Mouse (Mus musculus): ENCODE data around the gene Cd300ld3. TPM values are rescaled to one million over a fixed set of nuclear protein-coding genes. Genes with fewer than 3 reads are reported as not detected.
A peak's percentile ranks its signal among the peaks of the same experiment; 100 is the strongest.

Cd300ld3 gene
- total and polyA plus RNA-seq, 2 experiments from 2014 or later: 0.82 TPM; not detected in 1

DNA sequence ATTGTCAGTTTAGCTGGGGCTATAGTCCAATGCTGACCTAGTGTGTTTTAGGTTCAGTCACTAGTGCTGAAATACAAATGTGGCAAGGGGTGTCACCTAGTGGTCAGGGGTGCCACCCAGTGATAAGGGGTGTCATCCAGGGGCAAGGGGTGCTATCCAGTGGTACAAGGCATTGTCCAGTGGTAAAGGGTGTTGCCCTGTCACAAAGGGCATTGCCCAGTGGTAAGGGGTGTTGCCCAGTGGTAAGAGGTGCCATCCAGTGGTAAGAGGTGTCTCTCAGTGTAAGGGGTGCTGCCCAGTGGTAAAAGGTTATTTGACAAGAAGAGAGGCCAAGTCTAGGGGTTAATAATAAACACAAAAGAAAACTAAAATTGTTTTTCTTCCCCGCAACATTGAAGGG, 29.2 kb upstream of the Cd300ld3 start:
- DNase-seq (ENCODE audit: low spot score): no peak
- 93% methylated on average over 1 of the region's 1 CpGs for WGBS
- Histone ChIP-seq H3K9ac (replicated peaks; ENCODE audit: low read length, poor library complexity, severe bottlenecking) (no peak overlapping the region), H3K4me3 (ENCODE audit: low read depth, low read length) (no peak overlapping the region), H3K27me3 (ENCODE audit: insufficient read depth, low read length) (no peaks in the 10 kb centered on the region), H3K36me3 (ENCODE audit: insufficient read depth, low read length) (no peaks in the 10 kb centered on the region), H3K4me2 (ENCODE audit: low read depth, low read length, poor library complexity, severe bottlenecking) (no peak overlapping the region), H3K4me1 (ENCODE audit: insufficient read depth, low read length) (no peaks in the 10 kb centered on the region), H3K9me3 (ENCODE audit: low read length) (no peaks in the 10 kb centered on the region), H3K27ac (ENCODE audit: low read depth, low read length) (no peak overlapping the region)
- no peak for ATAC-seq (ENCODE audit: low FRiP score)
- no peak for TF ChIP-seq CTCF (IDR thresholded peaks at IDR 0.05)

DNA sequence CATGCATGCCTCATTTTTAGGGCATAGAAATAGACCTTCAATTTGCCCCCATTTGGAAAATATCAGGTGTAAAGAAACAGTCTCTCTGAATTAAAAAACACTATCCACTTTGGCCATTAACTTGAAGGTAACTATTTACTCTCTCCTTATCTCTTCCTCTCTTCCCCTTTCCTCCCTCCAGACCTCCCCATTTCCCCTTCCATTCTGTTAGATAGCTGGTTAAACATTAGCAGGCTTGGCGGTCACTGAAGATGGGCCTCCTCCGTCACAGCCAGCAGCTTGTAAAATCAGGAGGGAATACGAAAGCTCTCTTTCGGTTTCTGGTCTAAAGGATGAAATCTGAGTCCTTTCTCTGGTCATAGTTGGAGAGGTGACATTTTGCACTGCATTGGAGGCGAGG, 27.6 kb upstream of the Cd300ld3 start:
- Histone ChIP-seq H3K9ac (replicated peaks; ENCODE audit: low read length, poor library complexity, severe bottlenecking) (no peak overlapping the region), H3K36me3 (ENCODE audit: insufficient read depth, low read length) (no peaks in the 10 kb centered on the region), H3K4me1 (ENCODE audit: insufficient read depth, low read length) (no peaks in the 10 kb centered on the region; the same call in 1 of the 2 replicates), H3K27me3 (ENCODE audit: insufficient read depth, low read length) (no peaks in the 10 kb centered on the region), H3K9me3 (ENCODE audit: low read length) (no peaks in the 10 kb centered on the region), H3K4me3 (ENCODE audit: low read depth, low read length) (no peak overlapping the region), H3K4me2 (ENCODE audit: low read depth, low read length, poor library complexity, severe bottlenecking) (no peak overlapping the region), H3K27ac (ENCODE audit: low read depth, low read length) (no peak overlapping the region)
- TF ChIP-seq CTCF (IDR thresholded peaks at IDR 0.05): no peak
- no peak for ATAC-seq (ENCODE audit: low FRiP score)
- WGBS: 80% methylated on average over 5 of the region's 5 CpGs
- no peak for DNase-seq (ENCODE audit: low spot score)

DNA sequence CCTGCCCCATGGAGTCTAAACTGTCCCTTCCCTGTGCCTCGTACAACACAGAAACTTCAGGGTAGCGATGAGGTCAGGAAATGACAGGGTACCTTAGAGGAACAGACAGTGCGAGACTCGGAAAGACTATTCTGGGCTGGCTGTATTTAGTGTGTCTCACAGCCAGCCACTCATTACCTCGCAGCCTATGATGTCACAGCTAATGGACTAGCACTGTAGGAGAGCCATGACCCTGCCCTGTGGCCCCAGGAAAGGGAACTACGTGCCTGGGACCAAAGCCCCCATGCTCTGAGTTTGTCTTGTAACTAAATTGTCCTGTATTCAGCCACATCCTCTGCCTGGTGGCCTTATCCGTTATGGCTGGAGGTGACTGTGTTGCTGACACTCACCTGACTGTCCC, 27.2 kb upstream of the Cd300ld3 start:
- no peak overlapping the region for H3K27ac ChIP-seq (ENCODE audit: low read depth, low read length)
- H3K4me1 ChIP-seq (ENCODE audit: insufficient read depth, low read length): no peaks in the 10 kb centered on the region; the same call in 1 of the 2 replicates
- no peaks in the 10 kb centered on the region for H3K27me3 ChIP-seq (ENCODE audit: insufficient read depth, low read length)
- no peak for TF ChIP-seq CTCF (IDR thresholded peaks at IDR 0.05)
- ATAC-seq (ENCODE audit: low FRiP score): no peak
- no peak overlapping the region for H3K9ac ChIP-seq (replicated peaks; ENCODE audit: low read length, poor library complexity, severe bottlenecking)
- no peaks in the 10 kb centered on the region for H3K36me3 ChIP-seq (ENCODE audit: insufficient read depth, low read length)
- H3K9me3 ChIP-seq (ENCODE audit: low read length): no peaks in the 10 kb centered on the region
- H3K4me3 ChIP-seq (ENCODE audit: low read depth, low read length): no peak overlapping the region
- no peak for DNase-seq (ENCODE audit: low spot score)
- no peak overlapping the region for H3K4me2 ChIP-seq (ENCODE audit: low read depth, low read length, poor library complexity, severe bottlenecking)
- WGBS: 78% methylated on average over 7 of the region's 7 CpGs

DNA sequence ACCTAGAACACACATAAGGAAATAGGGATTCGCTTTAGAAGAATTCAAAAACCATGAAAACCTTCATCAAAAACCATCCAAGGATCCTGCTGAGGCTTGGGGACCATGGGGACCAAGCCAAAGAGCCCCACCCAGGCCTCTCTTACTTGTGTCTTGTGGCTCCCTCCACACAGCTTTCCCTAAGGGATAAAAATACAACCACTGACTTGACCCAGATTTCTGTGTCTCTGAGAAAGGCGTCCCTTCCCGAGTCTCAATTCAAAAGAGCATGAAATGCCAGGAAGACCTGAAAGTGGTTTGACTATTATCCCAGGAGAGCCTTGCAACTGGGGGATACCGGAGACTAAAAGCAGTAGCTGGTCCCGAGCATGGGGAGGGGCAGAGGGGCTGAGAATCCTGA, 24.8 kb upstream of the Cd300ld3 start:
- no peaks in the 10 kb centered on the region; the same call in 1 of the 2 replicates for H3K4me1 ChIP-seq (ENCODE audit: insufficient read depth, low read length)
- H3K27ac ChIP-seq (ENCODE audit: low read depth, low read length): no peak overlapping the region
- no peak for DNase-seq (ENCODE audit: low spot score)
- H3K4me3 ChIP-seq (ENCODE audit: low read depth, low read length): no peak overlapping the region
- no peak for ATAC-seq (ENCODE audit: low FRiP score)
- H3K9me3 ChIP-seq (ENCODE audit: low read length): no peaks in the 10 kb centered on the region
- no peak overlapping the region for H3K4me2 ChIP-seq (ENCODE audit: low read depth, low read length, poor library complexity, severe bottlenecking)
- no peaks in the 10 kb centered on the region for H3K27me3 ChIP-seq (ENCODE audit: insufficient read depth, low read length)
- no peaks in the 10 kb centered on the region for H3K36me3 ChIP-seq (ENCODE audit: insufficient read depth, low read length)
- no peak overlapping the region for H3K9ac ChIP-seq (replicated peaks; ENCODE audit: low read length, poor library complexity, severe bottlenecking)
- 51% methylated on average over 5 of the region's 5 CpGs for WGBS
- no peak for TF ChIP-seq CTCF (IDR thresholded peaks at IDR 0.05)

DNA sequence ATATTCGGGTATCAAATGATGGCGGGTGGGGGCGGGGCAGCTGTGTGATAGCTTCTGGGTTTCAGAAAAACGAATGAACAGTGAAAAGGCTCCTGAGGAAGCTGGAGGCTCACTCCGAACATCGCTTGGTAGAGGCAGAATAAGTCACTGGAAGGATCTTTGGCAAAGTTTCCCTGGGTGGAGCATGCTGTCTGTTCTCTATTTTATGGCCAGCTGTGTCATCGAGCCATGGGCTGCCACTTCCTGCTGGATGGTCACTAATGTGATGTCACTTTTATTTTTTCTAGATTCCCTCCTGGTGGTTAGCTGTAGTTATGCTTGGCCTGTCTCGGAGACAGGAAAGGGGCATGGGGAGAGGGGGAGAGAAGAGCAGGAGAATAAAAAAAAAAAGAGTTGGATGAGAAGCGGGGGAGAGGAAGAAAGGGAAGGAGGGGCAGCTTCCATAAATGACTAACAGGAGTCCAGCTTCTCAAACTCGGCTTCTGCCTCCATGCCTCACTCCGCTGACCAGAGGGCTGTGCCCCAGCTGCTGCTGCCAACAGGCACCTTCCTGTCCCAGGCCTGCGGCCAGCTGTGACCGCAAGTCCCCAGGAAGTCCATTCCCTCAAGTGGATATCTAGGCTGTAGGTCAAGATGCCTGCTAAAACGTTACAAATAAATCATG, 23.6 kb upstream of the Cd300ld3 start:
- no peak overlapping the region for H3K4me3 ChIP-seq (ENCODE audit: low read depth, low read length)
- no peaks in the 10 kb centered on the region; the same call in 1 of the 2 replicates for H3K4me1 ChIP-seq (ENCODE audit: insufficient read depth, low read length)
- ATAC-seq (ENCODE audit: low FRiP score) (peak; percentile 69), DNase-seq (ENCODE audit: low spot score) (peak; percentile 85)
- no peaks in the 10 kb centered on the region for H3K27me3 ChIP-seq (ENCODE audit: insufficient read depth, low read length)
- no peak overlapping the region for H3K27ac ChIP-seq (ENCODE audit: low read depth, low read length)
- H3K9me3 ChIP-seq (ENCODE audit: low read length): no peaks in the 10 kb centered on the region
- no peak overlapping the region for H3K9ac ChIP-seq (replicated peaks; ENCODE audit: low read length, poor library complexity, severe bottlenecking)
- peak; percentile 31; the same call in 1 of the 2 replicates for TF ChIP-seq CTCF (IDR thresholded peaks at IDR 0.05)
- H3K4me2 ChIP-seq (ENCODE audit: low read depth, low read length, poor library complexity, severe bottlenecking): peak overlapping the region; percentile 10
- 19% methylated on average over 14 of the region's 14 CpGs for WGBS
- H3K36me3 ChIP-seq (ENCODE audit: insufficient read depth, low read length): no peaks in the 10 kb centered on the region

DNA sequence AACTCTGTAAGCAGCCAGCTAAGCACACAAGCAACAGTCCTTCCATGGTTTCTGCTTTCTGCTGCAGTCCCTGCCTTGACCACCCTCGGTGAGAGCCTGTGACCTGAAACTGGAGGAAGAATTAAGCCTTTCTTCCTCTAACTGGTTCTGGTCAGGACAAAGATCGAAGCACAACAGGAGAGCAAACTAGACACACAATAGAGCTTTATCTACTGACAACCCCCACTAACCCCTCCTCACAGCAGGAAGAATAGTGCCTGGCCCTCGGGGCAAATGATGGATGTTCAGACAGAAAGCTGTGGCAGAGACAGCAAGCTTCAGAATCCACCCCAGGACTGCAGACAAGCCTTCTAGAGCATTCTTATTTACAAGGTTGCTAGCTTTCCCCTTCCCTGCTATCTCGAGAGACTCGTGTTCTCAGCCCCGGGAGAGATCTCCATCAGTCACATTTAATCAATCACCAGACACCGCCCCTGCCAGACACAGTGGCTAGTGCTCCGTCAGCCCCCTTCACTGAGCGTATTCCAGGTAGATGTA, 22.9 kb upstream of the Cd300ld3 start:
- DNase-seq (ENCODE audit: low spot score) (peak; percentile 44), ATAC-seq (ENCODE audit: low FRiP score) (no peak)
- no peak for TF ChIP-seq CTCF (IDR thresholded peaks at IDR 0.05)
- Histone ChIP-seq H3K27ac (ENCODE audit: low read depth, low read length) (no peak overlapping the region), H3K4me1 (ENCODE audit: insufficient read depth, low read length) (no peaks in the 10 kb centered on the region; the same call in 1 of the 2 replicates), H3K4me2 (ENCODE audit: low read depth, low read length, poor library complexity, severe bottlenecking) (peak overlapping the region; percentile 10), H3K4me3 (ENCODE audit: low read depth, low read length) (no peak overlapping the region), H3K9ac (replicated peaks; ENCODE audit: low read length, poor library complexity, severe bottlenecking) (no peak overlapping the region), H3K27me3 (ENCODE audit: insufficient read depth, low read length) (no peaks in the 10 kb centered on the region), H3K9me3 (ENCODE audit: low read length) (no peaks in the 10 kb centered on the region), H3K36me3 (ENCODE audit: insufficient read depth, low read length) (no peaks in the 10 kb centered on the region)
- 7% methylated on average over 9 of the region's 9 CpGs for WGBS
